Mouse (Mus musculus) lung, embryonic 16.5 days (tissue): ENCODE measurements around the gene Cldn34b2. TPM values are rescaled to one million over a fixed set of nuclear protein-coding genes. Genes with fewer than 3 reads are reported as not detected.
"Not testable (repeated sequence)": the region's sequence is repeated elsewhere in the genome, so short reads cannot be mapped to it uniquely, and the experiment has no call there.

ENCODE experiments used
- ATAC-seq: fragments of 200-750 bp; cut with Nextera tagmentation; 2 replicates; pipeline ENCODE4 v1.8.0; 2017; ENCODE audit warnings: low read depth, mild to moderate bottlenecking, moderate library complexity
- H3K27ac ChIP-seq: fragments of 300-500 bp; sonication (generic); 2 replicates; pipeline ENCODE4 v1.5.1; 2014; ENCODE audit warnings: mild to moderate bottlenecking, control low read depth, low read length
- H3K27me3 ChIP-seq: fragments of 300-500 bp; sonication (generic); 2 replicates; pipeline ENCODE4 v1.6.1; 2014; ENCODE audit warnings: low read depth, low read length, mixed read lengths; ENCODE audit not compliant: control insufficient read depth, insufficient read depth
- H3K36me3 ChIP-seq: fragments of 300-500 bp; sonication (generic); 2 replicates; pipeline ENCODE4 v1.6.1; 2014; ENCODE audit warnings: low read length; ENCODE audit not compliant: control insufficient read depth, insufficient read depth
- H3K4me1 ChIP-seq: fragments of 300-500 bp; sonication (generic); replicated peaks from 2 replicates; pipeline ENCODE4 v1.6.1; 2014; ENCODE audit warnings: low read length, mixed read lengths; ENCODE audit not compliant: control insufficient read depth, insufficient read depth
- H3K4me2 ChIP-seq: fragments of 300-500 bp; sonication (generic); 2 replicates; pipeline ENCODE4 v1.6.1; 2014; ENCODE audit warnings: low read depth, low read length, control low read depth
- H3K4me3 ChIP-seq: fragments of 300-500 bp; sonication (generic); 2 replicates; pipeline ENCODE4 v1.5.1; 2014; ENCODE audit warnings: mild to moderate bottlenecking, low read length, control low read depth
- H3K9ac ChIP-seq: fragments of 300-500 bp; sonication (generic); 2 replicates; pipeline ENCODE4 v1.6.1; 2014; ENCODE audit warnings: low read length, control low read depth
- H3K9me3 ChIP-seq: fragments of 300-500 bp; sonication (generic); 2 replicates; pipeline ENCODE4 v1.6.1; 2016; ENCODE audit warnings: low read length; ENCODE audit not compliant: control insufficient read depth
- WGBS: fragments of 180-500 bp; shearing (Covaris S2); extraction: QIAGEN DNeasy Blood & Tissue Kit; methylation state at CpG from one replicate; pipeline ENCODE4 v1.1.7; 2014; 5-methylcytosine and 5-hydroxymethylcytosine counted together
- polyA plus RNA-seq: library from polyadenylated mRNA; unstranded; fragments of >200 nt; fragmentation: Nextera tagmentation; extraction: Ambion mirVana; gene quantifications from 2 replicates; pipeline ENCODE4 v1.2.1, GENCODE M21; 2015

Gene Cldn34b2
- not detected in 2 replicates for polyA plus RNA-seq

- H3K4me2 ChIP-seq, ATAC-seq, H3K36me3 ChIP-seq, H3K9me3 ChIP-seq, H3K27ac ChIP-seq, H3K27me3 ChIP-seq, H3K4me3 ChIP-seq, H3K4me1 ChIP-seq, H3K9ac ChIP-seq: not testable (repeated sequence)
- 66% methylated on average over 3 of the region's 3 CpGs for WGBS
These were observed at the start of gene Cldn34b2 for GRCm38 (mm10) chrX:155128312-155128711. Cldn34b2 (minus strand) TSS chrX:155128412.

- H3K4me2 ChIP-seq = no peak overlapping the region
- ATAC-seq = no peak
- H3K4me1 ChIP-seq = no peaks in the 10 kb centered on the region
- H3K9ac ChIP-seq = no peak overlapping the region
- no peak overlapping the region for H3K27ac ChIP-seq
- 71% methylated on average over 2 of the region's 2 CpGs for WGBS
- no peaks in the 10 kb centered on the region for H3K27me3 ChIP-seq
- no peaks in the 10 kb centered on the region for H3K36me3 ChIP-seq
- no peak overlapping the region for H3K4me3 ChIP-seq
- no peaks in the 10 kb centered on the region for H3K9me3 ChIP-seq
These were observed 49.4 kb upstream of the Cldn34b2 start for GRCm38 (mm10) chrX:155177640-155178039.

GRCm38 (mm10) chrX:155177230-155177629 is 49.0 kb upstream of the Cldn34b2 start:
- H3K27ac ChIP-seq = no peak overlapping the region
- H3K36me3 ChIP-seq = no peaks in the 10 kb centered on the region
- no peak for ATAC-seq
- no peaks in the 10 kb centered on the region for H3K27me3 ChIP-seq
- no peaks in the 10 kb centered on the region for H3K9me3 ChIP-seq
- H3K9ac ChIP-seq = no peak overlapping the region
- 82% methylated on average over 2 of the region's 2 CpGs for WGBS
- H3K4me3 ChIP-seq = no peak overlapping the region
- no peak overlapping the region for H3K4me2 ChIP-seq
- no peaks in the 10 kb centered on the region for H3K4me1 ChIP-seq

GRCm38 (mm10) chrX:155175568-155175967 is 47.4 kb upstream of the Cldn34b2 start:
- H3K27ac ChIP-seq = no peak overlapping the region
- H3K4me3 ChIP-seq = no peak overlapping the region
- H3K9me3 ChIP-seq = no peaks in the 10 kb centered on the region
- H3K27me3 ChIP-seq = no peaks in the 10 kb centered on the region
- no peak overlapping the region for H3K4me2 ChIP-seq
- no peak for ATAC-seq
- no peaks in the 10 kb centered on the region for H3K4me1 ChIP-seq
- H3K36me3 ChIP-seq = no peaks in the 10 kb centered on the region
- WGBS = 39% methylated on average over 4 of the region's 4 CpGs
- no peak overlapping the region for H3K9ac ChIP-seq

GRCm38 (mm10) chrX:155172310-155172709 is 44.1 kb upstream of the Cldn34b2 start:
- H3K36me3 ChIP-seq = no peaks in the 10 kb centered on the region
- H3K27me3 ChIP-seq = no peaks in the 10 kb centered on the region
- no peak overlapping the region for H3K9ac ChIP-seq
- no peak overlapping the region for H3K27ac ChIP-seq
- ATAC-seq = no peak
- no peaks in the 10 kb centered on the region for H3K9me3 ChIP-seq
- H3K4me3 ChIP-seq = no peak overlapping the region
- no peaks in the 10 kb centered on the region for H3K4me1 ChIP-seq
- H3K4me2 ChIP-seq = no peak overlapping the region

GRCm38 (mm10) chrX:155171754-155172153 is 43.5 kb upstream of the Cldn34b2 start:
- H3K4me3 ChIP-seq = no peak overlapping the region
- WGBS = 60% methylated on average over 1 of the region's 1 CpGs
- no peak for ATAC-seq

GRCm38 (mm10) chrX:155169886-155170285 is 41.7 kb upstream of the Cldn34b2 start:
- Histone ChIP-seq H3K27ac (no peak overlapping the region), H3K9ac (no peak overlapping the region), H3K27me3 (no peaks in the 10 kb centered on the region), H3K4me1 (no peaks in the 10 kb centered on the region), H3K9me3 (no peaks in the 10 kb centered on the region), H3K36me3 (no peaks in the 10 kb centered on the region), H3K4me2 (no peak overlapping the region), H3K4me3 (no peak overlapping the region)
- 89% methylated on average over 8 of the region's 8 CpGs for WGBS
- ATAC-seq = no peak

More at GRCm38 (mm10) chrX:155171754-155172153, 43.5 kb upstream of the Cldn34b2 start:
- Histone ChIP-seq H3K4me1 (no peaks in the 10 kb centered on the region), H3K36me3 (no peaks in the 10 kb centered on the region), H3K9ac (no peak overlapping the region), H3K27me3 (no peaks in the 10 kb centered on the region), H3K9me3 (no peaks in the 10 kb centered on the region), H3K27ac (no peak overlapping the region), H3K4me2 (no peak overlapping the region)

- Histone ChIP-seq H3K27ac (no peak overlapping the region), H3K4me2 (no peak overlapping the region), H3K9me3 (no peaks in the 10 kb centered on the region), H3K36me3 (no peaks in the 10 kb centered on the region), H3K4me1 (no peaks in the 10 kb centered on the region), H3K9ac (no peak overlapping the region), H3K27me3 (no peaks in the 10 kb centered on the region), H3K4me3 (no peak overlapping the region)
- no peak for ATAC-seq
- WGBS = 92% methylated on average over 3 of the region's 3 CpGs
These were observed 39.5 kb upstream of the Cldn34b2 start for GRCm38 (mm10) chrX:155167667-155168066.

- Histone ChIP-seq H3K4me1 (no peaks in the 10 kb centered on the region), H3K36me3 (no peaks in the 10 kb centered on the region), H3K27me3 (no peaks in the 10 kb centered on the region), H3K27ac (no peak overlapping the region), H3K9ac (no peak overlapping the region), H3K9me3 (no peaks in the 10 kb centered on the region), H3K4me3 (no peak overlapping the region), H3K4me2 (no peak overlapping the region)
- WGBS = 61% methylated on average over 2 of the region's 2 CpGs
- ATAC-seq = no peak
These were observed 38.1 kb upstream of the Cldn34b2 start for GRCm38 (mm10) chrX:155166313-155166712.

GRCm38 (mm10) chrX:155163553-155163952 is 35.3 kb upstream of the Cldn34b2 start:
- Histone ChIP-seq H3K9ac (no peak overlapping the region), H3K9me3 (no peaks in the 10 kb centered on the region), H3K27me3 (no peaks in the 10 kb centered on the region), H3K27ac (no peak overlapping the region), H3K4me1 (no peaks in the 10 kb centered on the region), H3K36me3 (no peaks in the 10 kb centered on the region), H3K4me3 (no peak overlapping the region), H3K4me2 (no peak overlapping the region)
- ATAC-seq = no peak
- 43% methylated on average over 1 of the region's 1 CpGs for WGBS
